Mouse (Mus musculus) splenic B cell, adult 2 months (primary cell): ENCODE data around the gene Gsta1.
"Not testable (repeated sequence)": the region's sequence is repeated elsewhere in the genome, so short reads cannot be mapped to it uniquely, and the experiment has no call there.

Experiments used
- DNase-seq: peaks from one replicate; pipeline ENCODE4 v3.0.0-alpha.2; 2011; ENCODE audit warnings: low read depth, low spot score
- H3K27me3 ChIP-seq: 2 replicates; pipeline ENCODE4 v1.6.1; 2012; ENCODE audit warnings: mild to moderate bottlenecking, low read length, moderate library complexity, mixed read lengths; ENCODE audit not compliant: control insufficient read depth, poor library complexity, insufficient read depth, severe bottlenecking
- H3K36me3 ChIP-seq: 2 replicates; pipeline ENCODE4 v1.6.1; 2012; ENCODE audit warnings: mild to moderate bottlenecking, low read length, moderate library complexity, mixed read lengths; ENCODE audit not compliant: control insufficient read depth, poor library complexity, insufficient read depth, severe bottlenecking

Gsta1 gene

DNA sequence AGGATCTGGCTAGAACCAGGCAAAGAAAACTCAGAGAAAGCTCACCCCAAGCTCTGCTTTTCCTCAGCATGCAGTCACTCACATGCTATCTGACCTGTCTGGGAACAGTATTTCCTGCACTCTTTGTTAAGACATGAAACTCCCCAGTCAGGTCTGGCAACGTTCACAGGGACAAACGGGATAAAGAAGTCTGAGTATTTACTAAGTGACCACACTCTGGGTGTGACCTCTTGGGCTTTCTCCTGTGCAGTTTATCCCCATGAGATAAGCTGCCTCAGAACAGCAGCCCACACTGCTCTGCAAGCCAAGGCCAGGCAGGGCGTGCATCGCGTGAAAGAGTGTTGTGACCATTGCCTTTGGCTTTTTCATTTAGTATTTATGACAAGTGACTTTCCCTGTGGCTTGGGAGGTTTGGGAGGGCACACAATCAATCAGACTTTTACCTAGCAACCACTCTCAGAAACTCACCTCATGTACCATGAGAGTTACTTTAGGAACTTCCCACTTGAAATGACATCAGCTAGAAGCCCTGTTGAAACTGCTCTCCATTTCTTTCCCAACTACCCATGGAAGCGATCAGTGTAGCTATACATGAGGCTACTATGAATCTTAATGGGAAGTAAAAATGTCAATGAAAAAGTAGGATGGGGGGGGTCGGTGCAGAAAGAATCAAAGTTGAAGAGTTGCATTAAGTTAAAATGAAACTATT lies 18.0 kb upstream of the Gsta1 start:
- Histone ChIP-seq H3K36me3 (no peaks in the 10 kb centered on the region), H3K27me3 (no peaks in the 10 kb centered on the region)
- DNase-seq, result no peak

DNA sequence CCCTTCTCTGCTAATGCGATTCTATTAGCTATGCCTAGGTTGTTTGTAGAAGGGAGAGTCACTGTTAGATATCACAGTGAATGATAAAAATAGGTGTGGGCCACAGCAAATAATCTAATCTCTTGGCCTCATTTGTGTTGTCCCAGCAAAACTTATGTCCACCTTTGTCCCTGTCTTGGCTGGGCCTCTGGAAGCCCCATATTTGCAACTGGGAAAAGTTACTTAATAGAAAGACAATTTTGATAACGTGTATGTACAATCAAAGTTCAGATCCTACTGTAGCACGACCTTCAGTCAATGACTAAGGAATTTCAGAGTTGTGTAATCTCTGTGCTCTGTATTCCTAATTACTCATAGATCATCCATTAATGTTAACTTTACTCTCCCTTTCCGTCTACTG lies 13.4 kb upstream of the Gsta1 start:
- DNase-seq, result no peak

DNA sequence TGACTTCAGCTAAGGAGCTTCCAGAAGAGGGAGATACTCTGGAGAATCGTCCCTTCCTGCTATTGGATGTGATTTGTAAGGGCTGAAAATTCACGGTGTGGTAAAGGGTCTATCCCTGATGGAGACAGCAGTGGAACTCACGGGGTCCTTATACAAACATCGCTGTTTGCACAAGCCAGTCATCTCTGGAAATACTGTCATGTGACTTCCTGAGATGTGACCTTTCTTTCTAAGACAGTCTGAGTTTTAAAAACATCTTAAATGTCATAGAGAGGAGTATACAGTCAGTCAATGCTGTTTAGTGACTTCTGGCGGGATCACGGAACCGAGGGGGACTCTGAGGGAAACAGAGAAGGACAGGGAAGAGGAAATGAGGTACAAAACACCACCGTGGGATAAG lies 7.8 kb upstream of the Gsta1 start:
- Histone ChIP-seq H3K36me3 (no peaks in the 10 kb centered on the region), H3K27me3 (no peaks in the 10 kb centered on the region)
- no peak for DNase-seq

More for the DNA sequence above, 13.4 kb upstream of the Gsta1 start:
- H3K27me3 ChIP-seq, result no peaks in the 10 kb centered on the region
- H3K36me3 ChIP-seq, result no peaks in the 10 kb centered on the region

DNA sequence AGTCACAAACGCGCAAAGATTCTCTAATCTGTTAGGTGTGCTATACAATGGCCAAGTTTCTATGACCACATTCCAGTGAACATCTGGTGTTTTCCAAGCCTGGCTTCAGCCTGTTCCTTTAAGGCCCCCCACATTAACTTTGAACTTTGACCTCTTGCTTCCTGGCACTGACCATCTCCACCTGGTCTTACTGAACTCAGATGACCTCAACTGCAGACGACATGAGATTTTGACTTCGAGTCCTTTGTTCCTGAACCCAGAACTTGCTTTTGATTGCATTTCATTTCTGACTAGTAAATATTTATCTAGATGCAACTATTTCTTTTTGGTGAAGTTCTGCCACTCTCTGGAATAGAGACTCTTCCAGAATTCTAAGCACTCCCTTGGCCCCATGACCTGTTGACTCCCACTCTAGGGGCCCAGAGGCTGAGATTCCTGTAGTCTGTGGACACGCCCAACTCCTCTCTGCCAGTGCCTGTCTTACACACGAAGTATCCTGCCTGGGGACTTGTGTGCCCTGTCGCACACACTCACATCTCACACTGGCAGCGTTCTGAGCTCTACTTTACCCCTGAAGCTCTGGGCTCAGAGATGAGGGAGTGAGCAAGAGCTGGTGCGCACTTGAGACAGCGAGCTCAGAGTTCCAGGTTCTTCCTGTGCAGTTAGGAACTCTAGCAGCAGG lies 7.1 kb upstream of the Gsta1 start:
- no peaks in the 10 kb centered on the region for H3K27me3 ChIP-seq
- no peak for DNase-seq
- no peaks in the 10 kb centered on the region for H3K36me3 ChIP-seq

DNA sequence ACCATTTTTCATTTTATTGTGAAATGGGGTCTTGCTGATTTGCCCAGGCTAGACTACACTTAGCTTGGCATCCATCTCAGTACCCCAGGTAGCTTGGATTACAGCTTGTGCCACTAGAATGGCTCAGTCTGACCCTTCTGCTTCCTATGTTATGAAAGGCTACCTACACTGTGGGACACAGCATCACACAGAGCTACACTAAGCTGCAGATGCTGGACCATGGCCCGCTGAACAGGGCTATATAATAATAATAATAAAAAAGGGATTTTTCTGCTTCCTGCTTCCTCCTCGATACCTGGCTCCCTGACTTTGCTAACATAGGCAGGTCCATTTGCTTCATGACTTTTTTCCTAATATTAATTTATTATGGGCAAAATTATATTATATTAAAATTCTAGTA lies 6.0 kb upstream of the Gsta1 start:
- no peaks in the 10 kb centered on the region for H3K36me3 ChIP-seq
- no peak for DNase-seq
- H3K27me3 ChIP-seq, result no peaks in the 10 kb centered on the region

DNA sequence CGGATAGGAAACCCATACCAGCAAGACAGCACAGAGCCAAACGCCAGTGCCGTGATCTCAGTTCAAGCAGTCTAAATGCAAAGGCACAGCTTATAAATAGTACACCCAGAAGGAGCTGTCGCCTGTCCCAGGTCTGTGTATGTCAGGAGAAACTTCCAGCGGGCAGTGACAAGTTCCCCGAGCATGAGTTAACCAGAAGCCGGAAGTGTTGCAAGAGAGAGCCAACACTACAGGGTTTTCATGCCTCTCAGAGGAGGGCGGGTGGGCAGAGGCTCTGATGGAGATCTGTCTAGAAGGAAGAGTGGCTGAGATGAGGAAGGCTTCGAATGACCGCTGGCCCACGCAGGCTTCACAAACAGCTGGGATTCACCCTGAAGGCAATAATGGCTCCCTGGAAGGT lies 5.2 kb upstream of the Gsta1 start:
- DNase-seq, result no peak
- Histone ChIP-seq H3K36me3 (no peaks in the 10 kb centered on the region), H3K27me3 (no peaks in the 10 kb centered on the region)

DNA sequence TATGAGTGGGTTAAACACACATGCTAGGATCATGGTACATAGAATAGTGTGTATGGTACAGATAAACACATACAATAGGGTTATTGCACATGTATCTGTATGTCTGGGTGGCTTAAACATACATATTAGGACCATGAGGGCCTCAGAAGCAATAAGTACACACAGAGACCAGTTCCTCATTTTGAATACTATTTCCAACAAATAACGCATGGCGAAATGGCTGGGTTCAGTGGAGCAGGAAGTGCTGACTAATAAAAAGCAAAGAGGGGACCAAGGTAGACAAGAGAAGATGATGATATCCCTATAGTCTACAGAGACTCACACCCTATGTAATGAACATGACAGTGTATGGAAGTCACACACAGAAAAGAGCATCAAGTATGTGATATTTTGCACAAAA lies 2.3 kb upstream of the Gsta1 start:
- no peak for DNase-seq
- H3K27me3 ChIP-seq, result no peaks in the 10 kb centered on the region
- H3K36me3 ChIP-seq, result no peaks in the 10 kb centered on the region

DNA sequence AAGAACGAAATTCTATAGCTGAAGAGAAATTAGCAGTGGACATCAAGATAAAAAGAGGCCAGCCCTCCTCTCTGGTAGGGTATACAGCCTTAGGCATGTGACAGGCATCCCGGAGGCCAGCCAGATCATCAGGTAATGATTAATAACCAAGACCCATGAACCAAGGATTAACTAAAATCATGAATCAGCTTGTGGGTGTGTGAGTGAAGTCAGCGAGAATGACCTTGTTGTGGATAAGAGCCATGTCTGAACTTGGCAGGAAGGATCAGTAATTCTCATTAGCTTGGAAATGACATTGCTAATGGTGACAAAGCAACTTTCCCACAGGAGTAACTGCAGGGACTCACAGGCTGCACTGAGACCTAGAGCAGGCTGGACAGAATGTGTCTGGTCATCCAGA lies 798 bp upstream of the Gsta1 start:
- DNase-seq, H3K27me3 ChIP-seq, H3K36me3 ChIP-seq: not testable (repeated sequence)

DNA sequence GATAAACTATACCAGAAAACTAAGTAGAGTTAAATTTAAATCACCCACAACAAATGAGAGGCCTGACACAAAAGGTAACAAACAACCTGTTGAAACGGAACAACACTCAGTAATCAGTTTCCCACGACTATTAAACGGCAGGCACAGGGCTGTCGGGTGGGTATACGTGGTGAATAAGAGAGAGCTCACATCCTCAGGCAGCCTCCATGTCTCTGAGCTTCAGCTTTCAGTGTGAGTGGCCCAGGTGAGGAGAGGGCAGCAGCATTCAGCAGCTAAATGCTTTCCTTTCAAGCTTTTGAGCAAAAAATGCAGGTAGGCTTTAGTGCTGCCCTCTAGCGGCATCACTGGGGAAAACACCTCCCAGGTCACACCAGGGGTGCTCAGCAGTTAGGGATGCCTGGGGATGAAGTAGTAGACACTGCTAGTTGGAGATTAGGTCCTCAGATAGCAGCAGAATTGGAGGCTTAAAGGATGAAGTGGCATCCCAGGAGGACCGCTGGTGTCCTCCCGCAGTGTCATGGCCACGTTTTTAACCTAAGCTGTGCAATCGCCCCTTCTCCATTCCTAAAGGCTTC lies 2.8 kb downstream of the Gsta1 start:
- not testable (repeated sequence) for DNase-seq, H3K36me3 ChIP-seq, H3K27me3 ChIP-seq

DNA sequence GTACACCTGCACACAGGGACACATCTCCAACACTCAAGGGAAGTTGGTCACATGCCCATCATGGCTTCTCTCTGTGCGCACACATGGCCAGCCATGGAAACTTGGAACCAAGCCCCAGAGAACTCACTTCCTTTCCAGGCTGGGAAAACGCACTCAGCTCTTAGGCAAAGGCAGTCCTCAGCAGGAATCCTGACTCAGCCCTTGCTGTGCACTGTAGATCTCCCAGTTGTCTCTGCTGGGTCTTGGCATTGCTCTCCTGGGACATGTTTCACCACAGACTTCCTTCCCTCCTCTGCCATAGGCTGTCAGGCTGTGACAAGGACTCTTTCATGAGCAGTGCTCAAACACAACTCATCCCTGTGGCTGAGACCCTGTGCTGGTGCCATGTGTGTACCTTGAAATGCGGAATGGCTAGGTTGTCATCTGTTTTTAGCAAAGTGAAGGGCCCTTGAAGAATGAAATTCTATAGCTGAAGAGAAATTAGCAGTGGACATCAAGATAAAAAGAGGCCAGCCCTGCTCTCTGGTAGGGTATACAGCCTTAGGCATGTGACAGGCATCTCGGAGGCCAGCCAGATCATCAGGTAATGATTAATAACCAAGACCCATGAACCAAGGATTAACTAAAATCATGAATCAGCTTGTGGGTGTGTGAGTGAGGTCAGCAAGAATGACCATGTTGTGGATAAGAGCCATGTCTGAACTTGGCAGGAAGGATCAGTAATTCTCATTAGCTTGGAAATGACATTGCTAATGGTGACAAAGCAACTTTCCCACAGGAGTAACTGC lies 25.4 kb downstream of the Gsta1 start:
- H3K27me3 ChIP-seq, result not testable (repeated sequence)

DNA sequence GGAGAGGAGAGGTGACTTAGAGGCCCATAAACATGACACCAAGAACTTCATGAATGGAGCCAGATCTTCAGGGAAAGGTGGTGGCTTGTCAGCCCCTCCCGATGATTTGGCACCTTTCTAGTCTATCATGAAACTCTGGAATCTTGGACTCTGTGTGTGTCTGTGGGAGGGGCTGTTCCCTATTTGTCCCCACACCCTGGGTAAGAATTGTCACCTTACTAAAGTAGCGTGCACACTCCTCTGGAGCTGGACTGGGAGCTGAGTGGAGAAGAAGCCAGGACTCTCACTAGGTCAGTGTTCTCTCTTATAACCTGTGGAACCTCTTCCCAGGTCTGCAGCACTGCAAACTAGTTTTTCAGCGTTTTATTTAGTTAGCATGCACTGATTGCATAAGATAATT lies 26.5 kb downstream of the Gsta1 start, which contains the start of gene Gm3776:
Gm3776 (plus strand) TSS at position 216 of the 400 bp plus-strand sequence.
- H3K27me3 ChIP-seq, H3K36me3 ChIP-seq, DNase-seq: not testable (repeated sequence)

More for the DNA sequence above, 25.4 kb downstream of the Gsta1 start:
- DNase-seq, H3K36me3 ChIP-seq: not testable (repeated sequence)

DNA sequence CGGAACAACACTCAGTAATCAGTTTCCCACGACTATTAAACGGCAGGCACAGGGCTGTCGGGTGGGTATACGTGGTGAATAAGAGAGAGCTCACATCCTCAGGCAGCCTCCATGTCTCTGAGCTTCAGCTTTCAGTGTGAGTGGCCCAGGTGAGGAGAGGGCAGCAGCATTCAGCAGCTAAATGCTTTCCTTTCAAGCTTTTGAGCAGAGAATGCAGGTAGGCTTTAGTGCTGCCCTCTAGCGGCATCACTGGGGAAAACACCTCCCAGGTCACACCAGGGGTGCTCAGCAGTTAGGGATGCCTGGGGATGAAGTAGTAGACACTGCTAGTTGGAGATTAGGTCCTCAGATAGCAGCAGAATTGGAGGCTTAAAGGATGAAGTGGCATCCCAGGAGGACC lies 29.2 kb downstream of the Gsta1 start:
- H3K27me3 ChIP-seq, DNase-seq, H3K36me3 ChIP-seq: not testable (repeated sequence)

DNA sequence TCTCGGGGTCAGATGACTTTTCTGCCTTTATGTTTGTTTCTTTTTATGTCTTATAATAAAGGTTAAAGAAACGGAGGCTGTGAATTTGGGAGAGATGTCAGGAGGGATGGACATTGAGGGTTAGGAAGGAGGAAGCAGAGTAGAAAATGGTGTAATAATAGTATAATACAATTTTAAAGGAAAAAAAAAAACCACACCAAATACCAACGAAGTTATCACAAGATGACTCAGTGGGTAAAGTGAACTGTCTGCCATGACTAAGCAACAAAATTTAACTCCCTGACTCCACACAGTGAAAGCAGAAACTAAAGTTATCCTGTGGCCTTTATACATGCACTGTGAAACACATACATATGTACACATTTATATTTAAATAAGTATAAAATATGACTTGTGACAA lies 40.5 kb downstream of the Gsta1 start:
- H3K27me3 ChIP-seq, DNase-seq, H3K36me3 ChIP-seq: not testable (repeated sequence)

DNA sequence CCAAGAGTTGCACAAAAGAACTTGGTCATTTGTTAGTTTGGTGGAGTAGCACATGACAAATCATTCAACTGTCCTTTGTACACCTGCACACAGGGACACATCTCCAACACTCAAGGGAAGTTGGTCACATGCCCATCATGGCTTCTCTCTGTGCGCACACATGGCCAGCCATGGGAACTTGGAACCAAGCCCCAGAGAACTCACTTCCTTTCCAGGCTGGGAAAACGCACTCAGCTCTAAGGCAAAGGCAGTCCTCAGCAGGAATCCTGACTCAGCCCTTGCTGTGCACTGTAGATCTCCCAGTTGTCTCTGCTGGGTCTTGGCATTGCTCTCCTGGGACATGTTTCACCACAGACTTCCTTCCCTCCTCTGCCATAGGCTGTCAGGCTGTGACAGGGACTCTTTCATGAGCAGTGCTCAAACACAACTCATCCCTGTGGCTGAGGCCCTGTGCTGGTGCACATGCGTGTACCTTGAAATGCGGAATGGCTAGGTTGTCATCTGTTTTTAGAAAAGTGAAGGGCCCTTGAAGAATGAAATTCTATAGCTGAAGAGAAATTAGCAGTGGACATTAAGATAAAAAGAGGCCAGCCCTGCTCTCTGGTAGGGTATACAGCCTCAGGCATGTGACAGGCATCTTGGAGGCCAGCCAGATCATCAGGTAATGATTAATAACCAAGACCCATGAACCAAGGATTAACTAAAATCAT lies 51.7 kb downstream of the Gsta1 start:
- not testable (repeated sequence) for H3K36me3 ChIP-seq, H3K27me3 ChIP-seq, DNase-seq
